Comparison of ENCODE assay signal across 8 mouse cellular contexts in genomic region chr10:42275871-42276501, GRCm38 (mm10). TPM values are rescaled to one million over a fixed set of nuclear protein-coding genes. Genes with fewer than 3 reads are reported as not detected.
A peak's percentile ranks its signal among the peaks of the same experiment; 100 is the strongest.
DNase-seq lines count a peak whose midpoint lies in the region; ATAC-seq and TF ChIP-seq lines count a peak whose summit lies in the region.

No protein-coding gene starts in this region.

- no peaks in the 10 kb centered on the region for H3K9me3 ChIP-seq in MEL (replicated peaks; ENCODE audit: insufficient read depth, low read length)
- no peaks in the 10 kb centered on the region for H3K9me3 ChIP-seq in embryonic facial prominence, embryonic 10.5 days
- H3K9me3 ChIP-seq in intestine, embryonic 15.5 days: no peaks in the 10 kb centered on the region
- H3K9me3 ChIP-seq in midbrain, embryonic 11.5 days (ENCODE audit: control insufficient read depth, low read length): no peaks in the 10 kb centered on the region

- no peak; the same call in 1 of the 2 replicates for TF ChIP-seq CTCF in left cerebral cortex, adult 2 months (IDR thresholded peaks at IDR 0.05)
- no peak for TF ChIP-seq CTCF in MEL (IDR thresholded peaks at IDR 0.05 in 2 of 3, conservative IDR thresholded peaks at IDR 0.05 in 1 of 3; ENCODE audit: control insufficient read depth in 1 of 3, insufficient read depth in 1 of 3, low read depth in 2 of 3, low read length in 3 of 3, poor library complexity in 1 of 3, severe bottlenecking in 1 of 3)

- TF ChIP-seq EP300 in MEL (IDR thresholded peaks at IDR 0.05; ENCODE audit: low read depth in 1 of 2, low read length in 2 of 2): no peak

- H3K9ac ChIP-seq in MEL (ENCODE audit: control insufficient read depth, low read depth, low read length, poor library complexity, severe bottlenecking): peak overlapping the region; percentile 89
- peak overlapping the region; percentile 83 for H3K9ac ChIP-seq in intestine, embryonic 15.5 days
- peak overlapping the region; percentile 80 for H3K9ac ChIP-seq in midbrain, embryonic 11.5 days (ENCODE audit: low read length)

- H3K27ac ChIP-seq in left cerebral cortex, adult 2 months: peak overlapping the region; percentile 98
- peak overlapping the region; percentile 74 for H3K27ac ChIP-seq in MEL (ENCODE audit: control insufficient read depth, low read depth, low read length)
- H3K27ac ChIP-seq in embryonic facial prominence, embryonic 10.5 days (replicated peaks): peak overlapping the region; percentile 95
- H3K27ac ChIP-seq in intestine, embryonic 15.5 days: peak overlapping the region; percentile 98
- peak overlapping the region; percentile 67 for H3K27ac ChIP-seq in midbrain, embryonic 11.5 days (ENCODE audit: low read depth, low read length)

- H3K79me2 ChIP-seq in MEL (ENCODE audit: control insufficient read depth, insufficient read depth, low read length, poor library complexity): peaks cover 31% of the 10 kb centered on the region

- no peak; a peak in 1 of 4 replicates for TF ChIP-seq POLR2A in MEL (IDR thresholded peaks at IDR 0.05; ENCODE audit: control insufficient read depth in 1 of 2, insufficient read depth in 1 of 2, low read depth in 1 of 2, low read length in 2 of 2, poor library complexity in 1 of 2)

- under 1% methylated on average over 40 of the region's 40 CpGs for WGBS in embryonic facial prominence, embryonic 10.5 days
- WGBS in intestine, embryonic 15.5 days: under 1% methylated on average over 39 of the region's 40 CpGs
- under 1% methylated on average over 37 of the region's 40 CpGs for WGBS in midbrain, embryonic 11.5 days

- H3K4me3 ChIP-seq in left cerebral cortex, adult 2 months: peak overlapping the region; percentile 78
- H3K4me3 ChIP-seq in MEL (ENCODE audit: control insufficient read depth in 1 of 2, insufficient read depth in 1 of 2, low read depth in 2 of 2, low read length in 2 of 2): peak overlapping the region; percentile 67 to 91
- peak overlapping the region; percentile 89 for H3K4me3 ChIP-seq in embryonic facial prominence, embryonic 10.5 days
- H3K4me3 ChIP-seq in intestine, embryonic 15.5 days (replicated peaks): peak overlapping the region; percentile 72
- peak overlapping the region; percentile 72 for H3K4me3 ChIP-seq in midbrain, embryonic 11.5 days (ENCODE audit: low read depth, low read length)

- no peak for DNase-seq in left cerebral cortex, adult 2 months (ENCODE audit: extremely low spot score in 1 of 2, low spot score in 2 of 2)
- DNase-seq in left cerebral cortex, postnatal 4 days: no peak
- peak; percentile 81 for DNase-seq in MEL (ENCODE audit: low read depth, low spot score)
- peak; percentile 75 for DNase-seq in embryonic facial prominence, embryonic 10.5 days (ENCODE audit: low spot score)
- peak; percentile 97 for DNase-seq in midbrain, embryonic 11.5 days (ENCODE audit: low spot score, missing footprints)
- no peak for DNase-seq in frontal cortex, postnatal 25 days (ENCODE audit: low spot score in 2 of 2)

- peaks cover 17 to 23% of the 10 kb centered on the region in 2 experiments for H3K4me1 ChIP-seq in MEL (ENCODE audit: control insufficient read depth in 1 of 2, insufficient read depth in 2 of 2, low read length in 2 of 2)
- peaks cover 52% of the 10 kb centered on the region for H3K4me1 ChIP-seq in embryonic facial prominence, embryonic 10.5 days
- H3K4me1 ChIP-seq in intestine, embryonic 15.5 days (replicated peaks): peaks cover 39% of the 10 kb centered on the region
- H3K4me1 ChIP-seq in midbrain, embryonic 11.5 days (ENCODE audit: control insufficient read depth, insufficient read depth, low read length): peaks cover 17% of the 10 kb centered on the region

- H3K27me3 ChIP-seq in MEL (ENCODE audit: control insufficient read depth in 1 of 2, insufficient read depth in 2 of 2, low read length in 2 of 2): no peaks in the 10 kb centered on the region
- H3K27me3 ChIP-seq in embryonic facial prominence, embryonic 10.5 days (replicated peaks; ENCODE audit: low read depth, poor library complexity, severe bottlenecking): peaks cover 29% of the 10 kb centered on the region
- no peaks in the 10 kb centered on the region for H3K27me3 ChIP-seq in intestine, embryonic 15.5 days (replicated peaks)
- H3K27me3 ChIP-seq in midbrain, embryonic 11.5 days (ENCODE audit: control insufficient read depth, insufficient read depth, low read length): peaks cover 18% of the 10 kb centered on the region

- peak overlapping the region; percentile 94 for H3K4me2 ChIP-seq in intestine, embryonic 15.5 days (replicated peaks)
- H3K4me2 ChIP-seq in midbrain, embryonic 11.5 days: peak overlapping the region; percentile 98

- intact Hi-C loops in left cerebral cortex, adult 2 months (cut with DNase I): loop anchor here (1.0 to 10.0 kb wide), 6 partner anchors 25 to 444 kb away; partner anchors contain the start of gene Armc2
- intact Hi-C loops in left cerebral cortex, postnatal 4 days (cut with DNase I): loop anchor here (5.0 to 10.0 kb wide), 2 partner anchors 261 to 444 kb away; partner anchors contain the start of gene Armc2

- no peak for TF ChIP-seq RAD21 in MEL (IDR thresholded peaks at IDR 0.05; ENCODE audit: low read depth, low read length)

- ATAC-seq in intestine, embryonic 15.5 days: 0 out of 2 replicates have a peak, but pooled peaks have one; percentile 1
- peak; percentile 0; the same call in 1 of the 2 replicates for ATAC-seq in midbrain, embryonic 11.5 days (ENCODE audit: low FRiP score)
- no peak for ATAC-seq in activated CD4-positive, CD25-positive, alpha-beta regulatory T cell, adult 4 months

- H3K36me3 ChIP-seq in MEL (ENCODE audit: control insufficient read depth in 1 of 2, insufficient read depth in 2 of 2, low read length in 2 of 2): peaks cover 0 to 20% of the 10 kb centered on the region in 2 experiments; a peak in 3 of 4 replicates
- H3K36me3 ChIP-seq in embryonic facial prominence, embryonic 10.5 days (replicated peaks): no peaks in the 10 kb centered on the region
- no peaks in the 10 kb centered on the region for H3K36me3 ChIP-seq in intestine, embryonic 15.5 days
- H3K36me3 ChIP-seq in midbrain, embryonic 11.5 days (ENCODE audit: control insufficient read depth, insufficient read depth, low read length): no peaks in the 10 kb centered on the region

TF ChIP-seq in MEL, 35 proteins besides CTCF, POLR2A, EP300 and RAD21:
- no peak for TF ChIP-seq MYC (IDR thresholded peaks at IDR 0.05; ENCODE audit: low read depth, low read length)
- TF ChIP-seq MYB (IDR thresholded peaks at IDR 0.05; ENCODE audit: low read depth, low read length): no peak
- no peak for TF ChIP-seq GATA1 (IDR thresholded peaks at IDR 0.05; ENCODE audit: low read depth, low read length)
- TF ChIP-seq NRF1 (IDR thresholded peaks at IDR 0.05; ENCODE audit: insufficient read depth, low read depth, low read length, poor library complexity, severe bottlenecking): no peak
- no peak for TF ChIP-seq MAFK (IDR thresholded peaks at IDR 0.05; ENCODE audit: borderline replicate concordance, low read depth, low read length)
- no peak for TF ChIP-seq TCF12 (IDR thresholded peaks at IDR 0.05; ENCODE audit: low read depth, low read length)
- no peak for TF ChIP-seq ZC3H11A (IDR thresholded peaks at IDR 0.05; ENCODE audit: low read depth, low read length)
- TF ChIP-seq POLR2AphosphoS5 (IDR thresholded peaks at IDR 0.05; ENCODE audit: borderline replicate concordance, low read depth, low read length): no peak
- no peak for TF ChIP-seq CHD2 (IDR thresholded peaks at IDR 0.05; ENCODE audit: low read length)
- no peak for TF ChIP-seq USF2 (IDR thresholded peaks at IDR 0.05; ENCODE audit: borderline replicate concordance in 1 of 2, insufficient read depth in 1 of 2, low read depth in 1 of 2, low read length in 2 of 2)
- TF ChIP-seq MXI1 (IDR thresholded peaks at IDR 0.05; ENCODE audit: low read depth, low read length): peak; percentile 26
- TF ChIP-seq MAX (IDR thresholded peaks at IDR 0.05; ENCODE audit: low read length): peak; percentile 3; the same call in 1 of the 2 replicates
- TF ChIP-seq NELFE (IDR thresholded peaks at IDR 0.05; ENCODE audit: low read depth, low read length): no peak
- TF ChIP-seq SIN3A (IDR thresholded peaks at IDR 0.05; ENCODE audit: low read length): peak; percentile 91
- no peak for TF ChIP-seq ZNF384 (IDR thresholded peaks at IDR 0.05; ENCODE audit: low read depth, low read length)
- TF ChIP-seq GABPA (IDR thresholded peaks at IDR 0.05; ENCODE audit: low read depth, low read length): no peak
- TF ChIP-seq USF1 (IDR thresholded peaks at IDR 0.05; ENCODE audit: low read depth, low read length): peak; percentile 13; the same call in 1 of the 2 replicates

RNA-seq across cellular contexts. Expression of gene Foxo3, which starts 0.6 kb away (rescaled TPM):
- total RNA-seq in left cerebral cortex, adult 2 months (2021): 10 to 100 TPM; 74.6 to 77.5 TPM
- 10 to 100 TPM; 28.8 to 32.6 TPM for total RNA-seq in left cerebral cortex, postnatal 4 days (2021)
- 21.0 and 31.8 TPM in 2 replicates for total RNA-seq in MEL (2012; rRNA removed)
- polyA plus RNA-seq in MEL (2012; ENCODE audit: insufficient read depth in 1 of 2, insufficient read length in 2 of 2, low read depth in 1 of 2, low replicate concordance in 2 of 2, missing spikeins in 1 of 2): 100 to 1,000 TPM in 1 of 2 experiments, 10 to 100 TPM in 1; 27.2 to 103 TPM
- 2.8 and 3.3 TPM in 2 replicates for polyA plus RNA-seq in embryonic facial prominence, embryonic 10.5 days (2016; fragmentation: Nextera tagmentation; extraction: Ambion mirVana)
- 6.4 and 7.6 TPM in 2 replicates for polyA plus RNA-seq in intestine, embryonic 15.5 days (2015; fragmentation: Nextera tagmentation; extraction: Ambion mirVana)
- 4.0 and 4.6 TPM in 2 replicates for polyA plus RNA-seq in midbrain, embryonic 11.5 days (2014; fragmentation: Nextera tagmentation; extraction: Ambion mirVana)
- polyA plus RNA-seq in activated CD4-positive, CD25-positive, alpha-beta regulatory T cell, adult 4 months (2017; shearing (Covaris generic)): 1 to 10 TPM; 8.6 to 9.4 TPM

Comparison
In these comparisons a context has a peak if more than half of its experiments do, and no peak if none do; other contexts are left out.
1. DNase-seq: peak in MEL (single experiment), embryonic facial prominence, embryonic 10.5 days (single experiment) and midbrain, embryonic 11.5 days (single experiment); none in left cerebral cortex, adult 2 months (0 of 2), left cerebral cortex, postnatal 4 days (single experiment) and frontal cortex, postnatal 25 days (0 of 2).
2. Peak in every context shown above with its lines, with median percentiles within 50 percentile points of each other: H3K27ac ChIP-seq, H3K4me3 ChIP-seq and H3K9ac ChIP-seq.